Comparison of ENCODE assay signal across 19 mouse cellular contexts in the genomic region with DNA sequence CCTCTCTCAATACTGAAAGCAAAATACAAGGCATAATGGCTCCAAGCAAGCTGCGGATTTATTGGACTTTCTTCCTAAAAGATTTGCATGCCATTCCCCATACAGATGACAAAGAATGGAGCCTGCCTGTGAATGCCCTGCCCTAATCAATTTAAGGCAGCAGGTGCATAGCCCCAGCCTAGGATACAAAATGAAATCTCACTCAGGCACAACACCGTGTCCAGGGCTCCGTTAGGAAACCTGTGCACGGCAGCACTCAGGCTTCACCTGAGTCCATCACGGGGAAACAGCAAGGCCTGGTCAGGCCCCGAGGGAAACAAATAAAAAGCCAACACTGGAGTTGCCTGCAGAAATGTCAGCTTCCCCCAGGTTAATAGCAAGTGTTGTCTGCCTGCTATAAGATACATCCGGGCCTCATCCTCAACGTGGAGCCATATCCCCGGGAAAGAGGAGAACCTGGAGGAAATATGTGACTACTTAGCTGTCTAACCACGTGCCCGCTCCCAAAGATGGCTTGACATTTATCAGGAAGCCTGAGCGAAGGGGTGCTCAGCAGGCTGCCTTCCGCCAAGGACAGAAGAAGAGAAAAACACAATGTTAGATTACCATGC.
DNase-seq lines count a peak whose midpoint lies in the region; ATAC-seq lines count a peak whose summit lies in the region.
"Had no signal": no experiment of that assay in that cellular context is flagged by ENCODE, and none has a peak within 500 bp of the region (broad histone marks: within the 10 kb centered on the region; RNA-seq: fewer than 3 reads in every experiment).

No protein-coding gene starts in this region.

- no peak overlapping the region for H3K4me3 ChIP-seq in neural tube, embryonic 11.5 days (ENCODE audit: low read depth, low read length)
- no peak overlapping the region for H3K4me3 ChIP-seq in limb, embryonic 12.5 days (replicated peaks)
- no peak overlapping the region for H3K4me3 ChIP-seq in midbrain, embryonic 15.5 days
- no peak overlapping the region for H3K4me3 ChIP-seq in forebrain, embryonic 10.5 days
- H3K4me3 ChIP-seq: heart, embryonic 10.5 days; liver, embryonic 13.5 days; lung, embryonic 15.5 days had no signal

- no peak overlapping the region for H3K4me2 ChIP-seq in neural tube, embryonic 11.5 days (ENCODE audit: low read depth)
- H3K4me2 ChIP-seq in limb, embryonic 12.5 days: no peak overlapping the region
- H3K4me2 ChIP-seq in midbrain, embryonic 15.5 days: no peak overlapping the region
- H3K4me2 ChIP-seq: liver, embryonic 13.5 days; lung, embryonic 15.5 days had no signal

- H3K27me3 ChIP-seq in neural tube, embryonic 11.5 days (ENCODE audit: control insufficient read depth, insufficient read depth, low read length): 0 out of 2 replicates have a peak, but pooled peaks cover 2% of the 10 kb centered on the region
- H3K27me3 ChIP-seq in limb, embryonic 12.5 days: peaks cover 5% of the 10 kb centered on the region; the same call in 1 of the 2 replicates
- no peaks in the 10 kb centered on the region for H3K27me3 ChIP-seq in midbrain, embryonic 15.5 days (replicated peaks)
- H3K27me3 ChIP-seq in forebrain, embryonic 10.5 days (ENCODE audit: poor library complexity, severe bottlenecking): peaks cover 52% of the 10 kb centered on the region
- H3K27me3 ChIP-seq: liver, embryonic 13.5 days; lung, embryonic 15.5 days had no signal

- no peaks in the 10 kb centered on the region for H3K36me3 ChIP-seq in neural tube, embryonic 11.5 days (ENCODE audit: control insufficient read depth, insufficient read depth, low read length)
- H3K36me3 ChIP-seq in limb, embryonic 12.5 days: no peaks in the 10 kb centered on the region
- H3K36me3 ChIP-seq in midbrain, embryonic 15.5 days (replicated peaks): no peaks in the 10 kb centered on the region
- no peaks in the 10 kb centered on the region for H3K36me3 ChIP-seq in forebrain, embryonic 10.5 days (replicated peaks)
- H3K36me3 ChIP-seq: heart, embryonic 10.5 days; liver, embryonic 13.5 days; lung, embryonic 15.5 days had no signal

- H3K27ac ChIP-seq in neural tube, embryonic 11.5 days (ENCODE audit: low read depth, low read length): peak overlapping the region; percentile 58
- peak overlapping the region; percentile 45; the same call in 1 of the 2 replicates for H3K27ac ChIP-seq in limb, embryonic 12.5 days
- peak overlapping the region; percentile 59 for H3K27ac ChIP-seq in midbrain, embryonic 15.5 days
- no peak overlapping the region for H3K27ac ChIP-seq in forebrain, embryonic 10.5 days
- H3K27ac ChIP-seq: heart, embryonic 10.5 days; liver, embryonic 13.5 days; lung, embryonic 15.5 days; macrophage; stomach, postnatal 0 days had no signal

- whole genome bisulfite sequencing in neural tube, embryonic 11.5 days: 57% methylated on average over 13 of the region's 13 CpGs
- 52% methylated on average over 13 of the region's 13 CpGs for WGBS in limb, embryonic 12.5 days
- WGBS in midbrain, embryonic 15.5 days: 30% methylated on average over 13 of the region's 13 CpGs
- WGBS in forebrain, embryonic 10.5 days: 65% methylated on average over 13 of the region's 13 CpGs

- no peaks in the 10 kb centered on the region for H3K9me3 ChIP-seq in neural tube, embryonic 11.5 days (ENCODE audit: control insufficient read depth, low read length)
- H3K9me3 ChIP-seq in limb, embryonic 12.5 days: no peaks in the 10 kb centered on the region
- no peaks in the 10 kb centered on the region for H3K9me3 ChIP-seq in midbrain, embryonic 15.5 days
- no peaks in the 10 kb centered on the region for H3K9me3 ChIP-seq in forebrain, embryonic 10.5 days
- H3K9me3 ChIP-seq: heart, embryonic 10.5 days; liver, embryonic 13.5 days; lung, embryonic 15.5 days had no signal

- peaks cover 29% of the 10 kb centered on the region for H3K4me1 ChIP-seq in neural tube, embryonic 11.5 days (ENCODE audit: control insufficient read depth, insufficient read depth, low read length)
- H3K4me1 ChIP-seq in limb, embryonic 12.5 days (replicated peaks): peaks cover 42% of the 10 kb centered on the region
- H3K4me1 ChIP-seq in midbrain, embryonic 15.5 days: peaks cover 38% of the 10 kb centered on the region
- peaks cover 52% of the 10 kb centered on the region for H3K4me1 ChIP-seq in forebrain, embryonic 10.5 days
- H3K4me1 ChIP-seq: heart, embryonic 10.5 days; liver, embryonic 13.5 days; lung, embryonic 15.5 days had no signal

- H3K9ac ChIP-seq in neural tube, embryonic 11.5 days (ENCODE audit: low read length): no peak overlapping the region
- no peak overlapping the region for H3K9ac ChIP-seq in limb, embryonic 12.5 days (replicated peaks)
- H3K9ac ChIP-seq in midbrain, embryonic 15.5 days: no peak overlapping the region
- H3K9ac ChIP-seq: liver, embryonic 13.5 days; lung, embryonic 15.5 days had no signal

- peak; percentile 48; the same call in 1 of the 2 replicates for ATAC-seq in neural tube, embryonic 11.5 days (ENCODE audit: insufficient read depth, low FRiP score, low TSS enrichment)
- no peak for ATAC-seq in limb, embryonic 12.5 days (ENCODE audit: insufficient number of reproducible peaks, insufficient read depth, low FRiP score, low TSS enrichment, low read depth)
- 0 out of 2 replicates have a peak, but pooled peaks have one; percentile 46 for ATAC-seq in midbrain, embryonic 15.5 days (replicated peaks)
- ATAC-seq: forebrain, embryonic 14.5 days had no signal

- no peak for DNase-seq in neural tube, embryonic 11.5 days (ENCODE audit: low spot score)
- no peak for DNase-seq in neural tube, embryonic 10.5 days (ENCODE audit: extremely low spot score, low spot score)
- no peak for DNase-seq in c-Kit-positive CD71-positive TER-119-positive erythroid progenitor cells, embryonic 14.5 days (ENCODE audit: low spot score)
- no peak for DNase-seq in B cell, adult 2 months
- DNase-seq in spleen, postnatal 4 days (ENCODE audit: low spot score in 2 of 2): no peak
- no peak for DNase-seq in forebrain, embryonic 10.5 days (ENCODE audit: extremely low spot score, low spot score)
- DNase-seq: cerebellum, adult 8-10 months; kidney, adult 11 months; kidney, postnatal 10 days; layer of hippocampus, postnatal 36 days; liver, embryonic 13.5 days; retina, postnatal 1 day had no signal
